Mouse (Mus musculus) MN1 (cell line): ENCODE data around the gene Slc25a21.

Source experiments
- DNase-seq: peaks from one replicate; pipeline ENCODE4 v3.0.0-alpha.2; 2016; ENCODE audit warnings: low spot score

Gene Slc25a21

DNA sequence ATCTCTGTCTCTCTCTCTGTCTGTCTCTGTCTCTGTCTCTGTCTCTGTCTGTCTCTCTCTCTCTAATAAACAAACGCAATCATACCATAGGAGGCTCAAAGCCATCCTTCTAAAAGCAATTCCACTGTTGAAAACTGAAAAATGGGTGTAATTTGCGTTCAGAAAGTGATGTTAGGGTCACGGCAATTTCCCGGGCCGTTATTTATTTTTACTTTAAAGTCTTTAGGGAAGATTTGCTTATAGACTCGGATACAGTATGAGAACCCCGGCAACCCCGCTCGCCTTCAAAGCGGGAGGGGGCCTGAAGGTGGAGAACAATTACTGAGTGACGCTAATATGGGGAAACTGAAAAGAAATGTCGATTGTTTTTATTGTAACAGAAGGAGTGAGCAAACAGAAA is 506.3 kb downstream of the Slc25a21 start:
- DNase-seq, result no peak

DNA sequence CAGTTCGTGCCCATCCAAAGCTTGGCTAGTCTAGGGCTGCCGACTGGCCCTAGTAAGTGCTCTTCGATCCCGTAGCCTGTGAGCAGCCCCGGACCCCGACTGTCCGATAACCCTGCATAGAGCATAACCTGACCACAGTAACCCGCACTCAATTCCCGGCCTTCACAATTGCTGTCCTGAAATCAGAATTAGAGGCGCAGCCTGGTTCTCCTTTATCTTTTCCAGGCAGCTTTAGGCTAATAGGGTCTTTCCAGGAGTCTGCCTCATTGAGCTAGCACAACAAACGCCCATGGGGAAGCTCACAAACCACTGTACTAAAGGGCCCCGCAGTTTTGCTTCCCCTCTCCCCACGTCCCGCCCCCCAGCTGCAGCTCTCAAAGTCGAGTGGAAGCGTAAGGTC is 506.9 kb downstream of the Slc25a21 start:
- no peak for DNase-seq

DNA sequence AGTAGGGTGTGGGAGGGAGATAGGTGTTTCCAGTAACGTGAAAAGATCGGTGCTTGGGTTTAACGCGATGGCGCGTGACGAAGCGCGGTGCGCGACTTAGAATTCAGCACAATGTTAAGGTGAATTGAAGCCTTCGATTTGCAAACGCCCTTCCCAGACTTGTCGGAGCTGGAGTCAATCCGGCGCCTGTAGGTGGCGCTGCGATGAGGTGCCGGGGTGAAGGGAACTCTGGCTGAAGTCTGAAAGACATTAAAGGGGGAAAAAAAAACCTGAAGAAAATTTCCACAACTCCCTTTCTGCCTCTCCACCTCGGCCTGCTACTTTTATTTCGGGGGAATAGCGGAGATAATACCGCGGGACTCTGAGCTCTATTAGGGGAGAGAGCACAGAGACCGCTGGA is 507.5 kb downstream of the Slc25a21 start:
- no peak for DNase-seq

GRCm38 (mm10) chr12:56689331-56689730 is 507.9 kb downstream of the Slc25a21 start:
- DNase-seq, result no peak

- no peak for DNase-seq
Observed at GRCm38 (mm10) chr12:56688920-56689319, 508.4 kb downstream of the Slc25a21 start.

DNA sequence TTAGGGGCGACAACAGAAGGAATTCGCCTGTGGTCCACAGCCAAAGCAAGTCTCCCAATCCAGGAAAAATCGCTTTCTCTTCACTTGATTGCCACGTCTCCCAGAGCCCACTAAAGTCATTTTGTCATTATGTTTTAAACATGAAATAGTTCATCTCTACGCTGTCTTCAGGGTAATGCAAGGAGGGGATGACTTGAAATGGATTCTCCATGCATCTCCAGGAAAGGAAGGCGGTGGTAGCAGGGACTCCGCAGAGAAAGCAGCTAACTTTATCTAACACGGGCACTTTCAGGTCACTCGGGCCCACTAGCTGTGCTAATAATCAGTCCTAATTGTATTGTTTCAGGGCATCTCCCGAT is 508.8 kb downstream of the Slc25a21 start:
- DNase-seq, result no peak

GRCm38 (mm10) chr12:56687640-56688481 is 509.4 kb downstream of the Slc25a21 start:
- DNase-seq, result no peak

GRCm38 (mm10) chr12:56681096-56681811 is 516.0 kb downstream of the Slc25a21 start:
- DNase-seq, result no peak

GRCm38 (mm10) chr12:56677620-56678019 is 519.7 kb downstream of the Slc25a21 start:
- no peak for DNase-seq

GRCm38 (mm10) chr12:56674726-56675125 is 522.5 kb downstream of the Slc25a21 start:
- DNase-seq, result no peak

DNA sequence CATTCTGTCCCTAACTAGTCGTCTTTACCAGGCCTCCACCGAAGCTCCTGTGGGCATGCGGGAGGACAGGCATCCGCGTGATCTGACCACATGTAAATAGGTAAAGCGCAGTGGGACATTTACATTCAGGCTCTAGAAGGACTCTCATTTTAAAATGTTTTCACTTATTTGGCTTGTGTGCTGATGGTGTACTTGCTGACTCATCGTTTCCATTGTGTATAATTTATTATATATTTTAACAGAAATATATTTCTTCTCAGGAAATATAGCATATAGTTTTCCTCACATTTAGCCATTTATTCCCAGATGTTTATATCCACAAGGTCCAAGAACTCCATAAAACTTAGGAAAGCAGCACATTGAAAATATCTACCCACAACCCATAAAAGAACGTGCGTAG is 526.5 kb downstream of the Slc25a21 start:
- DNase-seq, result no peak

- no peak for DNase-seq
Observed at GRCm38 (mm10) chr12:56669451-56670122, 527.7 kb downstream of the Slc25a21 start.
